Mouse (Mus musculus) telencephalon, adult 2 months (tissue): ENCODE data around the gene Gpx4.

Source experiments
- DNase-seq: peaks from one replicate; pipeline ENCODE4 v3.0.0-alpha.2; 2011; ENCODE audit warnings: low read depth, low spot score

Gpx4 gene

GRCm38 (mm10) chr10:80103032-80103431 lies 56.1 kb downstream of the Gpx4 start:
- DNase-seq: no peak

DNA sequence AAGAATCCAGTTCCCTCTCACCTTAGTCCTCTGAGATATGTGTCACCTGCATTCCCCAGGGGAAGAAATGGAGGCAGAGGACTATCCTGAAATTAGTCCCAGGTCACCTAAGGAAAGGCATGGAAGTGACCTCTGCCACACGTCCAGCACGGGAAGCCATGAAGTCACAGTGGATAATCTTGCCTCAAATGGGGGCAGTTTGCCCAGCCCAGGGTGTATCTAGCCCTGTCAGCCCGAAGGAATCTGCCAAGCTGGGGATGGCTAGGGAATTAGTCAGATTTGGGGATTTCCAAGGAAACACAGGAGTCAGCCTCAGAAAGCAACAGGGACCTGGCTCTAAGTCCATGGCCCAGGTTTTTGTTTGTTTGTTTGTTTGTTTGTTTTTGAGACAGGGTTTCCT lies 57.2 kb downstream of the Gpx4 start:
- DNase-seq: no peak

- DNase-seq: no peak
Measured at GRCm38 (mm10) chr10:80105460-80105859, 58.5 kb downstream of the Gpx4 start, which contains the start of gene Sbno2. Gene Sbno2 (minus strand): TSS chr10:80105571.

DNA sequence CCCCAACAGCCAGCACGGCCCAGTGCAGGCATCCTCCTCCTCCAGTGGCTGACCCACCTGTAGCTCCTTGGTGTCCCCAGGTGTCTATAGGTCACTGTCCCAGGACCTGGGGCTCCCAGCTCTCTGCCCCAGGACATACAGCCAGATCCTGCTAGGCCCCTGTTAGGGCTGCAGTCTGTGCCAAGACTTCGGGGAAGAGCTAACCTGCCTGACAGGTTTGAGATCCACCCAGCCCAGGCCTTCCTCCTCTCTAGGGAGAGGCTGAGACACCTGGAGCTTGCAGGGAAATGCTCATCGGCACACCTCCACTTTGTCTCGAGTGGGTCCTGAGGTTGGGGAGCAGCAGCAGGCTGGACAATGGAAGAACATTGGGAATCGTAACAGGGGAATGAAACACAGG lies 59.0 kb downstream of the Gpx4 start:
- DNase-seq: no peak
